Mouse (Mus musculus) stomach, postnatal 0 days (tissue): ENCODE measurements around the gene Cdc42bpg.

Experiments used
- CTCF ChIP-seq: IDR thresholded peaks from 2 replicates; pipeline ENCODE4 v1.5.1; 2016; ENCODE audit warnings: antibody characterized with exemption, low read depth, mild to moderate bottlenecking, moderate library complexity
- EP300 ChIP-seq: optimal IDR thresholded peaks from 2 replicates; pipeline ENCODE3; 2016; ENCODE audit warnings: antibody characterized with exemption

DNA sequence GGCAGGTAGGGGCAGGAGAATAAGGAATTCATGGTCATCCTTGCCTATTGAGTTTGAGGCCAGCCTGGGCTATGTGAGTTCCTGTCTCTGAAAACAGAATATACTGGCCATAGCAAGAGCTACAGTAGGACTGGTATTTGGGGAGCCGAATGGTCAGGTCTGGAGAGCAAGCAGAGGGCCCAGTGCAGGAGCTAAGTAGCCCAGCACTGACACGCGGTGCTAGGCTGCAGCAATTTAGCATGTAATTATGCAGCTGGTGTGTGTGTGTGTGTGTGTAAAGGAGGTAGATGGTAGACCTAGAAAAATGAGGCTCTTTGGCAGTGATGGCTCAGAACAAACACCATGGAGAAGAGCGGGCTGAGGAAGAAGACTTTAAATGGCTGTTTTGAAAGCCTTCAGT, 41.4 kb downstream of the Cdc42bpg start:
- no peak for TF ChIP-seq CTCF
- TF ChIP-seq EP300, result no peak
